Mouse (Mus musculus) A20 (cell line): ENCODE data around the gene Irf5.
A peak's percentile ranks its signal among the peaks of the same experiment; 100 is the strongest.

Experiments used
- DNase-seq: peaks from one replicate; pipeline ENCODE4 v3.0.0-alpha.2; 2011; ENCODE audit warnings: low read depth, low spot score

Irf5 gene

GRCm38 (mm10) chr6:29526281-29527251 lies at the start of gene Irf5:
TSS of gene Irf5 (plus strand) at chr6:29526625.
- DNase-seq: peak; percentile 84

- no peak for DNase-seq
Observed at GRCm38 (mm10) chr6:29482691-29483090, 43.7 kb upstream of the Irf5 start.

GRCm38 (mm10) chr6:29484716-29485559 lies 41.5 kb upstream of the Irf5 start:
- DNase-seq: peak; percentile 70

- DNase-seq: peak; percentile 57
Observed at GRCm38 (mm10) chr6:29485951-29486350, 40.5 kb upstream of the Irf5 start.

- DNase-seq: no peak
Observed at GRCm38 (mm10) chr6:29494101-29494500, 32.3 kb upstream of the Irf5 start.

- DNase-seq: no peak
Observed at GRCm38 (mm10) chr6:29496270-29496669, 30.2 kb upstream of the Irf5 start.

GRCm38 (mm10) chr6:29497791-29498190 lies 28.6 kb upstream of the Irf5 start:
- no peak for DNase-seq

GRCm38 (mm10) chr6:29500177-29500576 lies 26.2 kb upstream of the Irf5 start:
- no peak for DNase-seq

GRCm38 (mm10) chr6:29500810-29501209 lies 25.6 kb upstream of the Irf5 start:
- DNase-seq: no peak

- peak; percentile 29 for DNase-seq
Observed at GRCm38 (mm10) chr6:29501599-29501998, 24.8 kb upstream of the Irf5 start.

- DNase-seq: peak; percentile 17
Observed at GRCm38 (mm10) chr6:29505493-29505892, 20.9 kb upstream of the Irf5 start.

- no peak for DNase-seq
Observed at GRCm38 (mm10) chr6:29506834-29507233, 19.6 kb upstream of the Irf5 start.

- DNase-seq: no peak
Observed at GRCm38 (mm10) chr6:29507447-29508309, 18.7 kb upstream of the Irf5 start, which contains the start of gene Kcp. TSS of gene Kcp (minus strand) at chr6:29507952.

GRCm38 (mm10) chr6:29509086-29509485 lies 17.3 kb upstream of the Irf5 start:
- DNase-seq: no peak

- no peak for DNase-seq
Observed at GRCm38 (mm10) chr6:29513284-29513683, 13.1 kb upstream of the Irf5 start.

GRCm38 (mm10) chr6:29517139-29517538 lies 9.3 kb upstream of the Irf5 start:
- DNase-seq: peak; percentile 84

- DNase-seq: no peak
Observed at GRCm38 (mm10) chr6:29522626-29523300, 3.7 kb upstream of the Irf5 start.

- peak; percentile 59 for DNase-seq
Observed at GRCm38 (mm10) chr6:29523301-29524033, 3.0 kb upstream of the Irf5 start.

GRCm38 (mm10) chr6:29524034-29524489 lies 2.4 kb upstream of the Irf5 start:
- DNase-seq: peak; percentile 90

- peak; percentile 83 for DNase-seq
Observed at GRCm38 (mm10) chr6:29525256-29525655, 1.2 kb upstream of the Irf5 start.
